Mouse (Mus musculus) lung, embryonic 16.5 days (tissue): ENCODE measurements around the gene Cox10. TPM values are rescaled to one million over a fixed set of nuclear protein-coding genes. Genes with fewer than 3 reads are reported as not detected.

Experiments
- ATAC-seq: fragments of 200-750 bp; cut with Nextera tagmentation; 2 replicates; pipeline ENCODE4 v1.8.0; 2017; ENCODE audit warnings: low read depth, mild to moderate bottlenecking, moderate library complexity
- H3K27ac ChIP-seq: fragments of 300-500 bp; sonication (generic); 2 replicates; pipeline ENCODE4 v1.5.1; 2014; ENCODE audit warnings: mild to moderate bottlenecking, control low read depth, low read length
- H3K27me3 ChIP-seq: fragments of 300-500 bp; sonication (generic); 2 replicates; pipeline ENCODE4 v1.6.1; 2014; ENCODE audit warnings: low read depth, low read length, mixed read lengths; ENCODE audit not compliant: control insufficient read depth, insufficient read depth
- H3K36me3 ChIP-seq: fragments of 300-500 bp; sonication (generic); 2 replicates; pipeline ENCODE4 v1.6.1; 2014; ENCODE audit warnings: low read length; ENCODE audit not compliant: control insufficient read depth, insufficient read depth
- H3K4me1 ChIP-seq: fragments of 300-500 bp; sonication (generic); replicated peaks from 2 replicates; pipeline ENCODE4 v1.6.1; 2014; ENCODE audit warnings: low read length, mixed read lengths; ENCODE audit not compliant: control insufficient read depth, insufficient read depth
- H3K4me2 ChIP-seq: fragments of 300-500 bp; sonication (generic); 2 replicates; pipeline ENCODE4 v1.6.1; 2014; ENCODE audit warnings: low read depth, low read length, control low read depth
- H3K4me3 ChIP-seq: fragments of 300-500 bp; sonication (generic); 2 replicates; pipeline ENCODE4 v1.5.1; 2014; ENCODE audit warnings: mild to moderate bottlenecking, low read length, control low read depth
- H3K9ac ChIP-seq: fragments of 300-500 bp; sonication (generic); 2 replicates; pipeline ENCODE4 v1.6.1; 2014; ENCODE audit warnings: low read length, control low read depth
- H3K9me3 ChIP-seq: fragments of 300-500 bp; sonication (generic); 2 replicates; pipeline ENCODE4 v1.6.1; 2016; ENCODE audit warnings: low read length; ENCODE audit not compliant: control insufficient read depth
- WGBS: fragments of 180-500 bp; shearing (Covaris S2); extraction: QIAGEN DNeasy Blood & Tissue Kit; methylation state at CpG from one replicate; pipeline ENCODE4 v1.1.7; 2014; 5-methylcytosine and 5-hydroxymethylcytosine counted together
- polyA plus RNA-seq: library from polyadenylated mRNA; unstranded; fragments of >200 nt; fragmentation: Nextera tagmentation; extraction: Ambion mirVana; gene quantifications from 2 replicates; pipeline ENCODE4 v1.2.1, GENCODE M21; 2015

Gene Cox10
- polyA plus RNA-seq, 1 experiment from 2014 or later: 18.0 TPM

- no peaks in the 10 kb centered on the region for H3K4me1 ChIP-seq
- H3K27me3 ChIP-seq: no peaks in the 10 kb centered on the region
- WGBS: 72% methylated on average over 2 of the region's 2 CpGs
- no peak overlapping the region for H3K4me3 ChIP-seq
- no peak overlapping the region for H3K27ac ChIP-seq
- H3K4me2 ChIP-seq: no peak overlapping the region
- H3K9me3 ChIP-seq: no peaks in the 10 kb centered on the region
- H3K9ac ChIP-seq: no peak overlapping the region
- H3K36me3 ChIP-seq: no peaks in the 10 kb centered on the region
- no peak for ATAC-seq
Observed at GRCm38 (mm10) chr11:63977741-63978140, 101.5 kb downstream of the Cox10 start.

DNA sequence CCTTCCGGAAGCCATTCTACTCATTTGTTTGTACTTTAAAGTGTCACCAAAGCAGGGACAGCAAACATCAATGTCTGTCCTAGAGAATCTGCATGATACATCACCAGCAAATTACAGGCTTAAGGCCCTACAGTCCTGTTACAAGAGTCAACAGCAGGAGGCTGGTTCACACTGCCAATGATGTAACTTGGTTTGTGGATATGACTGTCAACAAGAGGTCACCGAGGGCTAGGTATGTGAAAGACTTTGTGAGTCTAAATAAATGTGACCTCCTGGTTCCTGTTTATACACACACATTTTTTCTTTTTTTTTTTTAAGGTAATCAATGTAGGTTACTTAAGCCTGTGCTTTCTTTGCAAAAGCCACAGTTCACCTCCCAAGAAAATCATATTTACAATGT, 102.5 kb downstream of the Cox10 start:
- Histone ChIP-seq H3K27me3 (no peaks in the 10 kb centered on the region), H3K9me3 (no peaks in the 10 kb centered on the region), H3K9ac (no peak overlapping the region), H3K36me3 (no peaks in the 10 kb centered on the region), H3K4me1 (no peaks in the 10 kb centered on the region), H3K4me3 (no peak overlapping the region), H3K27ac (no peak overlapping the region), H3K4me2 (no peak overlapping the region)
- WGBS: 60% methylated on average over 2 of the region's 2 CpGs
- ATAC-seq: no peak

- H3K9me3 ChIP-seq: no peaks in the 10 kb centered on the region
- H3K36me3 ChIP-seq: no peaks in the 10 kb centered on the region
- no peak overlapping the region for H3K4me2 ChIP-seq
- no peak for ATAC-seq
- no peaks in the 10 kb centered on the region for H3K4me1 ChIP-seq
- no peak overlapping the region for H3K9ac ChIP-seq
- WGBS: 74% methylated on average over 13 of the region's 13 CpGs
- no peak overlapping the region for H3K27ac ChIP-seq
- no peaks in the 10 kb centered on the region for H3K27me3 ChIP-seq
- no peak overlapping the region for H3K4me3 ChIP-seq
Observed at GRCm38 (mm10) chr11:63975260-63975899, 103.9 kb downstream of the Cox10 start.

DNA sequence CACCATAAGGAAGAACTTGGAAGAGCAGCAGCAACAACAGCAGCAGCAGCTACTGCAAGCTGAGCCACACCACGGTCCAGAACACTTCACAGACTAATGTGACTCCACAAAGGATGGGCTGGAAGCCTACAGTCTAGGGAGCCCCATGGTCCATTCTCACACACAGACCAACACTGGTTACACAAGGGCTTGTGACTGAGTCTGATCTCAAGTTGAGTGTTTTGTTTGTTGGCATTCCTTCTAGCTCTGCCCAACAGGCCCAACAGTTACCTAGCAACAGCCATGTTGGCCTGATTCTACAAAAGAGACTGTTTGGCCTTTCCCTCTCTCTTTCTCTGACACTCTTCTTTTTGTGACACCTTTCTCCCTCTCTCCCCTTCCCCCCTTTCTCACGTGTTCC, 105.3 kb downstream of the Cox10 start:
- no peak overlapping the region for H3K4me2 ChIP-seq
- H3K4me1 ChIP-seq: no peaks in the 10 kb centered on the region; the same call in 1 of the 2 replicates
- no peaks in the 10 kb centered on the region for H3K9me3 ChIP-seq
- H3K27ac ChIP-seq: no peak overlapping the region
- H3K4me3 ChIP-seq: no peak overlapping the region
- 63% methylated on average over 2 of the region's 2 CpGs for WGBS
- no peaks in the 10 kb centered on the region for H3K27me3 ChIP-seq
- H3K36me3 ChIP-seq: no peaks in the 10 kb centered on the region
- ATAC-seq: no peak
- H3K9ac ChIP-seq: no peak overlapping the region

- 93% methylated on average over 9 of the region's 9 CpGs for WGBS
- no peak overlapping the region for H3K27ac ChIP-seq
- H3K4me3 ChIP-seq: no peak overlapping the region
- H3K4me2 ChIP-seq: no peak overlapping the region
- no peaks in the 10 kb centered on the region for H3K36me3 ChIP-seq
- no peaks in the 10 kb centered on the region; the same call in 1 of the 2 replicates for H3K4me1 ChIP-seq
- H3K9me3 ChIP-seq: no peaks in the 10 kb centered on the region
- ATAC-seq: no peak
- no peaks in the 10 kb centered on the region for H3K27me3 ChIP-seq
- no peak overlapping the region for H3K9ac ChIP-seq
Observed at GRCm38 (mm10) chr11:63971462-63971861, 107.8 kb downstream of the Cox10 start.

DNA sequence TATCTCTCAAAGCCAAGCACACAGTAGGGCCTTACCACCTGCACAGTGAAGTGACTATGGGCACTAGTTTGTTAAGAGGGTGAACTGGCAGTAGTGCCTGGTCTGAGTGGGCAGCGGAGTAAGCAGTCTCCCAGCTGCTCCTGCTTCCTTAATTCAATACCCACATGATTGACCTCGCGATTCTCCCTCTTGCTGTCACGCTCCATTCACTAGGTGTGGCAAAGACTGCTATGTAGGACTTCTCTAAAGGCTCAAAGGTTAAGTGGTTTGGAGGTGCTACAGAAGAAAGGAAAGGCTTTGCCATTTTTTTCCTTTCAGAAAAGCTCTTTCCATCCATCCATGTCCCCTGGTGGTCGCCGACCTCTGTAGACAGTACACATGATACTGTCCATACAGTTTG, 108.5 kb downstream of the Cox10 start:
- WGBS: 87% methylated on average over 6 of the region's 6 CpGs
- no peaks in the 10 kb centered on the region for H3K27me3 ChIP-seq
- no peak overlapping the region for H3K4me3 ChIP-seq
- H3K27ac ChIP-seq: no peak overlapping the region
- peaks cover 3% of the 10 kb centered on the region; the same call in 1 of the 2 replicates for H3K4me1 ChIP-seq
- no peaks in the 10 kb centered on the region for H3K9me3 ChIP-seq
- no peak overlapping the region for H3K4me2 ChIP-seq
- ATAC-seq: no peak
- H3K9ac ChIP-seq: no peak overlapping the region
- H3K36me3 ChIP-seq: no peaks in the 10 kb centered on the region

GRCm38 (mm10) chr11:63969205-63969910, 109.9 kb downstream of the Cox10 start:
- Histone ChIP-seq H3K4me2 (no peak overlapping the region), H3K36me3 (no peaks in the 10 kb centered on the region), H3K4me1 (peaks cover 4% of the 10 kb centered on the region; the same call in 1 of the 2 replicates), H3K4me3 (no peak overlapping the region), H3K27ac (no peak overlapping the region), H3K9ac (no peak overlapping the region; the same call in 1 of the 2 replicates), H3K9me3 (no peaks in the 10 kb centered on the region), H3K27me3 (no peaks in the 10 kb centered on the region)
- 45% methylated on average over 11 of the region's 11 CpGs for WGBS
- ATAC-seq: no peak

DNA sequence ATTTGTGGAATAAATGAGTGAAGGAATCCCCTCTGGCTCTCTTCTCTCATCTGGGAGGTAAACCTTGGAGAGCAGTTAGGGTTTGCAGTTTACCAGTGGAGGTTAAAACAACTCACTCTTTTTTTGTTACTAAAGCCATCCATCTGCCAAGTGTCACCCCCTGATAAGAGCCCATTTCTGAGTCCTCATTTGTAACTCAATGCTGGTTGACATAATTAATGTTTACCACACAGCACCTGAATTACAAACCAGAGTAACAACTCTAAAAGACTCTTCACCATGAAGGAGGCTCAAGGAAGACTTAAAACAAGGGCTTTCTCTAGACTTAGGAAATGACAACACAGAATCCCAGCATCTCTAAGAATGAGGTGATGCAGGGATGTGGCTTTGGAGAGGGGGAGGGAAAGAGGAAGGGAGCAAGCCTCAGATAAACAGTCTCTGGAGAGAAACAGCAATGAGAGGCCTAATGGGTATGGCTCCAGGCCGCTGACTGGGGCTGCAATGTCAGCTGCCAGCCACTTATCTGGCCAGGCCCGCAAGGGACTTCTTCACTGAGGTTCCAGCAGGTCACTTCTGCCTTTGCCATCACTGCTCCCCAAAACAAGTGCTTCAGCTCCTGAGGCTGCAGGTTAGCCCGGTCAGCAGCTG, 110.8 kb downstream of the Cox10 start:
- Histone ChIP-seq H3K36me3 (no peaks in the 10 kb centered on the region), H3K27ac (no peak overlapping the region), H3K9me3 (no peaks in the 10 kb centered on the region), H3K9ac (no peak overlapping the region), H3K4me2 (no peak overlapping the region), H3K27me3 (no peaks in the 10 kb centered on the region), H3K4me3 (no peak overlapping the region), H3K4me1 (peaks cover 4% of the 10 kb centered on the region; the same call in 1 of the 2 replicates)
- 49% methylated on average over 3 of the region's 3 CpGs for WGBS
- no peak for ATAC-seq

DNA sequence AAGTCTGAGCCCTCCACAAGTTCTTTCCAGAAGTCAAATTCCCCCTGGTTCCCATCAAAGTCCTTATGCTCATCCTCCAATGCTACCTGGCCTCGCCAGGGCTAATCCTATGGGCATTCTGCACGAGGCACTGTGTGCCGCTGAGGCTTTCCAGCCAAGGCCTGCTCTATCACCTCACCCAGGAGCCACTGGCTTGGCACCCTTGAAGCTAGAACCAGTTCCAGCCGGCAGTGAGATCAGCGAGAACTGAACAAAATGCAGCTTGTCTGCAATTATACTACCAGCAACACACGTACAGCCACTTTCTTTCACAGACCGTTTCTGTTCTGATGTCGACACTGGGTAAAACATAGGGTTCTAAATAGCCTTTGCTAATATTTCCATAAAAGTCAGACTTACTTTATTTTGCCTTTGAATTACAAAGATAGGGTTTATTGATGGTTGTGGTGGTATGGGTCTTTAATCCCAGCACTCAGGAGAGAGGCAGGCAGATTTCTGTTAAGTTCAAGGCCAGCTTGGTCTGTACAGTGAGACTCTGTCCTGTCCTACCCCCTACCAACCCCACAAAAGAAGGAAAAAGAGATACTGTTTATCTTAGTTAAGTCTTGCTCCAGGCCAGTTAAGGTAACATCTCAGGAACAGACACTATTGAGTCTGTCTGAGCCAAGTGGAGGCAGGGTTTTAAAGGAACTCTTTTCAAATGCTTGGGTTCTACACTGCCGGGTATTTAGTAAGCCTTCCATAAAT, 111.5 kb downstream of the Cox10 start:
- 67% methylated on average over 9 of the region's 9 CpGs for WGBS
- Histone ChIP-seq H3K4me3 (no peak overlapping the region), H3K36me3 (no peaks in the 10 kb centered on the region), H3K27me3 (no peaks in the 10 kb centered on the region), H3K9ac (no peak overlapping the region), H3K4me1 (peaks cover 4% of the 10 kb centered on the region; the same call in 1 of the 2 replicates), H3K27ac (no peak overlapping the region), H3K4me2 (no peak overlapping the region), H3K9me3 (no peaks in the 10 kb centered on the region)
- ATAC-seq: no peak
